Mouse (Mus musculus): ENCODE results near the gene Tmem229b. TPM values are rescaled to one million over a fixed set of nuclear protein-coding genes. Genes with fewer than 3 reads are reported as not detected.

Gene Tmem229b
- polyA plus RNA-seq, 1 experiment from 2014 or later = 50.6 TPM

- H3K4me3 ChIP-seq = no peak overlapping the region
- H3K9ac ChIP-seq = no peak overlapping the region
- no peak for ATAC-seq (ENCODE audit: low read depth)
- H3K27me3 ChIP-seq = peaks cover 48% of the 10 kb centered on the region
- H3K27ac ChIP-seq (replicated peaks) = no peak overlapping the region
- no peak overlapping the region for H3K4me2 ChIP-seq
- H3K4me1 ChIP-seq (replicated peaks) = peaks cover 24% of the 10 kb centered on the region
- H3K36me3 ChIP-seq = no peaks in the 10 kb centered on the region
- WGBS = 88% methylated on average over 4 of the region's 4 CpGs
- no peaks in the 10 kb centered on the region; the same call in 1 of the 2 replicates for H3K9me3 ChIP-seq
Observed at GRCm38 (mm10) chr12:78914458-78914857, 93.0 kb downstream of the Tmem229b start.

Other genes with a start within 250 kb of the Tmem229b start
- 125 and 128 TPM in 2 replicates for gene Atp6v1d, start 146.0 kb downstream of the Tmem229b start, polyA plus RNA-seq (2015; fragmentation: Nextera tagmentation; extraction: Ambion mirVana)
- 167 and 176 TPM in 2 replicates for gene Eif2s1, start 145.8 kb downstream of the Tmem229b start, polyA plus RNA-seq (2015; fragmentation: Nextera tagmentation; extraction: Ambion mirVana)
- 1.0 and 1.1 TPM in 2 replicates for gene Plek2, start 100.7 kb downstream of the Tmem229b start, polyA plus RNA-seq (2015; fragmentation: Nextera tagmentation; extraction: Ambion mirVana)
- 3.6 and 4.4 TPM in 2 replicates for gene Plekhh1, start 21.5 kb upstream of the Tmem229b start, polyA plus RNA-seq (2015; fragmentation: Nextera tagmentation; extraction: Ambion mirVana)
- 21.7 and 24.1 TPM in 2 replicates for gene Pigh, start 82.0 kb upstream of the Tmem229b start, polyA plus RNA-seq (2015; fragmentation: Nextera tagmentation; extraction: Ambion mirVana)
- gene Arg2, start 123.2 kb upstream of the Tmem229b start, polyA plus RNA-seq (2015; fragmentation: Nextera tagmentation; extraction: Ambion mirVana) = 33.1 and 35.5 TPM in 2 replicates
- 201 and 207 TPM in 2 replicates for gene Vti1b, start 165.0 kb upstream of the Tmem229b start, polyA plus RNA-seq (2015; fragmentation: Nextera tagmentation; extraction: Ambion mirVana)
- gene Rdh11, start 184.7 kb upstream of the Tmem229b start, polyA plus RNA-seq (2015; fragmentation: Nextera tagmentation; extraction: Ambion mirVana) = 24.4 and 25.9 TPM in 2 replicates
- gene Rdh12, start 201.3 kb upstream of the Tmem229b start, polyA plus RNA-seq (2015; fragmentation: Nextera tagmentation; extraction: Ambion mirVana) = 0.88 and 1.1 TPM in 2 replicates

Measured in neural tube, embryonic 13.5 days (tissue).